Mouse (Mus musculus) kidney, adult 18-20 months (tissue): Measurements from ENCODE around the gene Prkca.

Experiments used
- DNase-seq: peaks from one replicate; pipeline ENCODE4 v3.0.0; 2021

Gene Prkca

DNA sequence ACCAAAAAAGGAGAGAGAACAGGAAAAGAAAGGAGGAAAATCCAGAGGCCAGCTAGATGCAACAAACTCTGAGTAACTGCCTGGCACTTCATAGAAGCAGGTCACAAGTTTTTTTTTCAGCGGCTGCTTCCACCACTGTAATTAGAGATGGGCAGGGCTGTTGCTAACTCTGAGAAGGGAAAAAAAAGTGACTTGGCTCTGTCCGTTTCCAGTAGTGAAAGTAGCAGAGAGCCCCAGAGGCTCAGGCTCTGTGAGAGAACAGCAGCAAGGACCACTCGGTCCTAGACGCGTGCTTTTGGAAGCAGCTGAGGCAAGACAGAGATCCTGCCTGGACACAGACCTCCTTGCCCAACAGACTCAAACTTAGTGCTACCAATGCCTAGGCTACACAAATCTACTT, 7.3 kb downstream of the Prkca start:
- DNase-seq = no peak

GRCm38 (mm10) chr11:108335536-108335935, 8.2 kb downstream of the Prkca start:
- DNase-seq = no peak

GRCm38 (mm10) chr11:108334658-108335057, 9.1 kb downstream of the Prkca start:
- DNase-seq = no peak

DNA sequence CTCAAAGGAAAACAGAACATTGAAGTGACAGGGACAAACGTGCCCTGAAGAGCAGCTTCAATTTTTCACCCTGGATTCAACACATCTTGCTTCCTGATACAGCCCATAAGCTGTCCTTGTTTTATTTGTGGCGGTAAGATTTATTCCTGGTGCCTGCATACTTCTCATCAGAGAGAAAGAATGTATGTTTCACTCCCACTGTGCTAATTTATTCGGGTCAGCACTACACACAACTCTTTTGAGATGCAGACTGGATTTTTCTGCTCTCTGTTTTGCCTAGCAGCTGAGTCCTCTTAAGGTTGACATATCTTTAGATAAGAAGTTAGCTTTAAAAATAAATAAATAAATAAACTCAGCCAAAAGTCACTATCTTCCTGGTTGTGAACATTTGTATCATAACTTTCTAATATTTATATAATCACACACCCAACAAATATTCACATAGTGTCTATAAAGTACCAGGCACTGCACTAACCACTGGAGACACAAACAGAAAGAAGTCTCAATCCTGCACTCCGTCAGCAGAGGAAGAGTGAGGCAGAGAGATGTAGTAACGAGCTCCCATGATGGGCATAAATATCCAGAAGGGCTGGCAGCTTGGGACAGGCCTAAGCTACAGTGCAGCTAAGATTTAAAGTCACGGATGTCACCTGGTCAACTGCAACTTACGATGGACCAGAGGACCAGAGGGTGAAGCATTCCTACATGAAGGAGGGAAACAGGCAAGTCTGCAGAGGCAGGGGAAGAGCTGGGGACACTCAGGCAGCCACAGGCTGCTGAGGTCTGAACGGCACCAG, 9.9 kb downstream of the Prkca start:
- DNase-seq = no peak

- no peak for DNase-seq
Measured at GRCm38 (mm10) chr11:108333006-108333405, 10.7 kb downstream of the Prkca start.

GRCm38 (mm10) chr11:108330818-108331217, 12.9 kb downstream of the Prkca start:
- DNase-seq = no peak

- DNase-seq = no peak
Measured at GRCm38 (mm10) chr11:108325943-108326342, 17.8 kb downstream of the Prkca start.

DNA sequence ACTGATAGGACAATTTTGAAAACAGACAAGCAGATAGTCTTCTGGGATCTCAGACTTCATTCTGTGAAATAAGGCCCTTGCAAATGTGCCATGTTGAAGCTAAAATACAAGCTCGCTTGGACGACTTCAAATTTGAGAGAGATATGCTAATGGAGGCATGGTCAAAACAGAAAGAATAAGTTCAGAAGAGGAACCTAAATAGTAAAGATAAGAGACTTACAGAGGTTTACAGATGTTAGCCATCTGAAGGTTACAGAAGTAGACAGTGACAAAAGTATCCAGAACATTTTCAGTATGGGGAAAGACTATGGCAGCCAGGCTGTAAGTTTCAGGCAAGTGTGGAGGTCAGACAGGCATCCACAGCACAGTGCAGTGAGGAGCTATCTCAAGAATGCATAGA, 21.6 kb downstream of the Prkca start:
- no peak for DNase-seq

GRCm38 (mm10) chr11:108320561-108320960, 23.2 kb downstream of the Prkca start:
- no peak for DNase-seq

GRCm38 (mm10) chr11:108319162-108319561, 24.6 kb downstream of the Prkca start:
- DNase-seq = no peak

- no peak for DNase-seq
Measured at GRCm38 (mm10) chr11:108317878-108318277, 25.9 kb downstream of the Prkca start.

- DNase-seq = no peak
Measured at GRCm38 (mm10) chr11:108315736-108316135, 28.0 kb downstream of the Prkca start.

GRCm38 (mm10) chr11:108312516-108312915, 31.2 kb downstream of the Prkca start:
- no peak for DNase-seq

- DNase-seq = no peak
Measured at GRCm38 (mm10) chr11:108311912-108312311, 31.8 kb downstream of the Prkca start.

DNA sequence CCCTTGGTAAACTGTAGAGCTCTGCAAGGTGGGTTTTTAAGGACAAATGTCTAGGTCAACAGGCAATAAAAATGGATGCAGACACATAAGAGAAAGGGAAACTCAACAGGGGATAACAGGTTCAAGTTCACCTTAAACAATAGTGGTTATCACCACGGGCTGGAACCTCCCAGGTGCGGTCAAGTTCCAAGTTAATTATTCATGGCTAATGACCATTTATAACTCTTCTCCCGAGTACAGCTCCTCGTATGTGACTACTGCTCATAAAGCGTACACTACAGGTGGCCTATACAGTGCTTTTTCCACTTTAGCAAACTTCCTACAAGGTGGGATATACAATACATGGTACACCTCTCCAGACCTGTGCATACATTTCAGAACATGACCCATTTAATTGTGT, 33.9 kb downstream of the Prkca start:
- DNase-seq = no peak

- no peak for DNase-seq
Measured at GRCm38 (mm10) chr11:108308253-108308652, 35.5 kb downstream of the Prkca start.

GRCm38 (mm10) chr11:108307258-108307657, 36.5 kb downstream of the Prkca start:
- no peak for DNase-seq

GRCm38 (mm10) chr11:108303787-108304186, 39.9 kb downstream of the Prkca start:
- no peak for DNase-seq

- no peak for DNase-seq
Measured at GRCm38 (mm10) chr11:108301796-108302490, 41.8 kb downstream of the Prkca start.

- no peak for DNase-seq
Measured at GRCm38 (mm10) chr11:108301036-108301435, 42.7 kb downstream of the Prkca start.

DNA sequence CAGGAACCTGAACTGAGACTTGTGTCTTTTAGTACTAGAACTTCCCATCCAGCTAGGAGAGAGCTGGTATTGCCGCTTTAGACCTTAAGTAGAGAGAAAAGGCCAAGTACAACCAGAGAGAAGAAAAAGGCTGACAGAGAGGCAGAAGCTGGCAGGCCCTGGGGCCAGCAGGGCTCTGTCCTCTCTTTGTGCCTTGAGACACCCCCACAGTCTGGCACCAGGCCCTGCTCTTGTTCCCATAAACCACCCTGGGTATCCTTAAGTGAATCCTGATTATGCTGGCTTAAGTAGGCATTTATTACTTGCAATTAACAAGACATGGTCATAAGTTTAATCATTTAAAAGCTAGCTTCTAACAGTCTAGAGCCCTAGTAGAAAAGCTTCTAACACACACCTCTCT, 43.3 kb downstream of the Prkca start:
- no peak for DNase-seq

GRCm38 (mm10) chr11:108299913-108300312, 43.8 kb downstream of the Prkca start:
- DNase-seq = no peak

GRCm38 (mm10) chr11:108297956-108298355, 45.8 kb downstream of the Prkca start:
- DNase-seq = no peak

DNA sequence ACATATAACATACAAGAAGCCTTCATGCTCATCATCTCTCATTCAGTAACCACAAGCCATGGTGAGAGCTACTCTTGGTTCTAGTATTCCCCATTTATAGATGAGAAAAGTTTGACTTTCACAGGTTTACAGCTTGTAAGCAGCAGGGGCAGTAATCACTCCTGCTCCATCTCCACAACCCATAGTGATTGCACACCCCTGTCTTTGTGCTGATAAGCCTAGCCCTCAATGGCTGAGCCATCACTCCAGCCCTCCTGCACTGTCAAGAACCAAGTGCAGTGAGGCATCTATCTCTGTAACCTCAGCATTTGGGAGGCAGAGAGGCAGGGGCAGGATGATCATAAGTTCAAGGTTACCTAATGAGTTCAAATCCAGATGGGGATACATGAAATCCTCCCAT, 48.4 kb downstream of the Prkca start:
- DNase-seq = no peak
